Mouse (Mus musculus) limb, embryonic 15.5 days (tissue): ENCODE results near the gene Aqp6. TPM values are rescaled to one million over a fixed set of nuclear protein-coding genes. Genes with fewer than 3 reads are reported as not detected.

Source experiments
- ATAC-seq: fragments of 200-750 bp; cut with Nextera tagmentation; 2 replicates; pipeline ENCODE4 v1.8.0; 2017; ENCODE audit warnings: low read depth, moderate TSS enrichment; ENCODE audit not compliant: insufficient number of reproducible peaks, low FRiP score, low TSS enrichment
- H3K27ac ChIP-seq: fragments of 300-500 bp; sonication (generic); 2 replicates; pipeline ENCODE4 v1.5.1; 2015; ENCODE audit warnings: moderate library complexity, mild to moderate bottlenecking, inconsistent platforms
- H3K27me3 ChIP-seq: fragments of 300-500 bp; sonication (generic); 2 replicates; pipeline ENCODE4 v1.6.1; 2015; ENCODE audit warnings: inconsistent platforms
- H3K36me3 ChIP-seq: fragments of 300-500 bp; sonication (generic); 2 replicates; pipeline ENCODE4 v1.6.1; 2015; ENCODE audit warnings: inconsistent platforms
- H3K4me1 ChIP-seq: fragments of 300-500 bp; sonication (generic); 2 replicates; pipeline ENCODE4 v1.6.1; 2015; ENCODE audit warnings: inconsistent platforms
- H3K4me2 ChIP-seq: fragments of 300-500 bp; sonication (generic); 2 replicates; pipeline ENCODE4 v1.6.1; 2015; ENCODE audit warnings: mild to moderate bottlenecking, inconsistent platforms
- H3K4me3 ChIP-seq: fragments of 300-500 bp; sonication (generic); 2 replicates; pipeline ENCODE4 v1.5.1; 2015; ENCODE audit warnings: mild to moderate bottlenecking, inconsistent platforms
- H3K9ac ChIP-seq: fragments of 300-500 bp; sonication (generic); 2 replicates; pipeline ENCODE4 v1.6.1; 2015; ENCODE audit warnings: inconsistent platforms
- H3K9me3 ChIP-seq: fragments of 300-500 bp; sonication (generic); 2 replicates; pipeline ENCODE4 v1.6.1; 2016; ENCODE audit warnings: inconsistent platforms
- WGBS: fragments of 180-500 bp; shearing (Covaris S2); methylation state at CpG from one replicate; pipeline ENCODE4 v1.1.7; 2015; 5-methylcytosine and 5-hydroxymethylcytosine counted together
- polyA plus RNA-seq: library from polyadenylated mRNA; unstranded; fragments of >200 nt; fragmentation: Nextera tagmentation; extraction: Ambion mirVana; gene quantifications from 2 replicates; pipeline ENCODE4 v1.2.1, GENCODE M21; 2015

Aqp6 gene
- polyA plus RNA-seq, result not detected in 2 replicates

GRCm38 (mm10) chr15:99600986-99601822 lies at the start of gene Aqp6:
Gene Aqp6 (plus strand): TSS chr15:99601400.
- Histone ChIP-seq H3K4me1 (peaks cover 9% of the 10 kb centered on the region), H3K4me2 (no peak within 1 kb of the TSS), H3K27me3 (peaks cover 42% of the 10 kb centered on the region), H3K27ac (no peak within 1 kb of the TSS), H3K9me3 (no peaks in the 10 kb centered on the region), H3K9ac (no peak within 1 kb of the TSS), H3K4me3 (no peak within 1 kb of the TSS), H3K36me3 (no peaks in the 10 kb centered on the region)
- WGBS, result 63% methylated on average over 22 of the region's 22 CpGs
- ATAC-seq, result no peak

DNA sequence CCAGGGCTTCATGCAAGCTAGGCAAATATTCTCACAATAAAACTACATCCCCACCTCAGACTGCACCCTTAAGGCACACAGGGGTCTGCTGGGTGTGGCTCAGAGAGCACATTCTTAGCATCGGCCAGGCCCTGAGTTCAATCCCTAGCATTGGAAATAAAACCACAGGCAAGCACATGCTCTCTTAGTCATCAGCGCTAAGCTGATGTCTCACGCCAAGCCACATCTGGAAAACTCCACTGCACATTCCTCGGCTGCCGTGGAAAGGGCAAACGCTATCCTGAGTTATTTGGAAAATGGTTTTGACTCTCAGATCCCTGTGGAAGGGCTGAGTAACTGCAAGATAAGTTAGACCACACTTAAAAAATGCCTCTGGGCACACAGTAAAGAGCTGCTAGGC lies 47.4 kb upstream of the Aqp6 start:
- 13% methylated on average over 6 of the region's 6 CpGs for WGBS
- peak; percentile 74 for ATAC-seq
- peak overlapping the region; percentile 71 for H3K27ac ChIP-seq

DNA sequence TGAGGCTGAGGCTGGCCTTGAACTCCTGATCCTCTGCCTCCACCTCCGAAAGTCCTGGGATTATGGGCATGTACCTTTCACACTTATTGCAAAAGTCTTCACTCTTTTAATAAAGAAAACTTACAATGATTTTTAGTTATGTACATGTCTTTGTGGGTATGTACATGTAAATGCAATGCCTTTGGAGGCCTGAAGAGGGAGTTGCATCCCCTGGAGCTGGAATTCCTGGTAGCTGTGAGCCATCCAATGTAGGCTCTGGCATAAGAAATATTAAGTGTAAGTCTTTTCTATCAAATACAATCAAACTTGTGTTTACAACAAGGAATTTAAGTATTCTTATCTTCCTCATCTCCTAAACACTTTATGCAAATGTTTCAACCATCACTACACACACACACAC lies 42.3 kb upstream of the Aqp6 start:
- Histone ChIP-seq H3K4me2 (no peak overlapping the region), H3K27ac (no peak overlapping the region), H3K9me3 (no peaks in the 10 kb centered on the region), H3K9ac (no peak overlapping the region), H3K4me1 (peaks cover 10% of the 10 kb centered on the region), H3K36me3 (no peaks in the 10 kb centered on the region), H3K27me3 (no peaks in the 10 kb centered on the region), H3K4me3 (no peak overlapping the region)
- ATAC-seq, result no peak
- 88% methylated on average over 1 of the region's 1 CpGs for WGBS

More for the DNA sequence above, 47.4 kb upstream of the Aqp6 start:
- Histone ChIP-seq H3K9ac (no peak overlapping the region), H3K4me2 (no peak overlapping the region), H3K27me3 (no peaks in the 10 kb centered on the region), H3K4me3 (no peak overlapping the region), H3K9me3 (no peaks in the 10 kb centered on the region), H3K4me1 (peaks cover 15% of the 10 kb centered on the region), H3K36me3 (no peaks in the 10 kb centered on the region)

DNA sequence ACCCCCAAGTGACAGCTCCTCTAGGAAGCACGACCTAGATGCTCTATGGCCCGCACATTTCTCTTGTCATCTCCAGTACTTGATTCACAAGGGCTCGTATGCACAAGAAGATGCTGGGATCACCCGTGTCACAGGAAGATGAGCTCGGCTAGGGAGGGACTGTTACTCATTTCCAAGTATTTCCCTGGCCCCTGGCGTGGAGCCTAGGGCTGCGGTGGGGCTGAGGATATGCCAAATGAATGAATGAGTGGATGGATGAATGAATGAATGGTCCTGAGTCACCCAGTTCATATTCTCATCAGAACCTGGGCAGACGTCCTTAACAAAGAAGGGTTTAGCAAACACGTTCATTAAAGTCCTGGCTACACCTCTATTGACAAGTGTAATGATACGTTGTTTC lies 41.0 kb upstream of the Aqp6 start:
- no peak overlapping the region for H3K4me2 ChIP-seq
- H3K9ac ChIP-seq, result no peak overlapping the region
- no peak for ATAC-seq
- WGBS, result 74% methylated on average over 10 of the region's 10 CpGs
- H3K27me3 ChIP-seq, result no peaks in the 10 kb centered on the region
- no peaks in the 10 kb centered on the region for H3K36me3 ChIP-seq
- no peaks in the 10 kb centered on the region for H3K9me3 ChIP-seq
- no peak overlapping the region for H3K27ac ChIP-seq
- H3K4me3 ChIP-seq, result no peak overlapping the region
- peaks cover 4% of the 10 kb centered on the region; the same call in 1 of the 2 replicates for H3K4me1 ChIP-seq

DNA sequence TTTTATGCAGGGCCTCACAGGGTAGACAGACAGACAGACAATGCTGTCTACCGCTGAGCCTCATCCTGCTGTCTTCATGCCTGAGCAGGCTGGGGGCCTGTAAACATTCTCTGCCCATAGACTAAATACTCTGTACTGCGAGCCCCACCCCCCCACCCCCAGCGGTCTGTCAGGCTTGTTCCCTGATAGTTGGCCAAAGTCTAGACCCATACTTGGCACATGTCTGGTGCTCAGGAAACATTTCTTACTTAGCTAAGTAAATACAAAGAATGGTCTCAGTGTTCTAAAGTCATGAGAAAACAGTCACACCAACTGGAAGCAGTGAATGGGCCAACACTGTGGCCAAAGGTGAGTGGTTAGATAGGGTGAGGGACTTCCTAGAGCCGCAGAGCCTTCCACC lies 33.8 kb upstream of the Aqp6 start:
- H3K9ac ChIP-seq, result no peak overlapping the region
- no peaks in the 10 kb centered on the region for H3K9me3 ChIP-seq
- H3K27ac ChIP-seq, result no peak overlapping the region
- no peaks in the 10 kb centered on the region for H3K4me1 ChIP-seq
- 75% methylated on average over 4 of the region's 4 CpGs for WGBS
- no peaks in the 10 kb centered on the region for H3K27me3 ChIP-seq
- ATAC-seq, result no peak
- no peak overlapping the region for H3K4me3 ChIP-seq
- no peaks in the 10 kb centered on the region for H3K36me3 ChIP-seq
- H3K4me2 ChIP-seq, result no peak overlapping the region

DNA sequence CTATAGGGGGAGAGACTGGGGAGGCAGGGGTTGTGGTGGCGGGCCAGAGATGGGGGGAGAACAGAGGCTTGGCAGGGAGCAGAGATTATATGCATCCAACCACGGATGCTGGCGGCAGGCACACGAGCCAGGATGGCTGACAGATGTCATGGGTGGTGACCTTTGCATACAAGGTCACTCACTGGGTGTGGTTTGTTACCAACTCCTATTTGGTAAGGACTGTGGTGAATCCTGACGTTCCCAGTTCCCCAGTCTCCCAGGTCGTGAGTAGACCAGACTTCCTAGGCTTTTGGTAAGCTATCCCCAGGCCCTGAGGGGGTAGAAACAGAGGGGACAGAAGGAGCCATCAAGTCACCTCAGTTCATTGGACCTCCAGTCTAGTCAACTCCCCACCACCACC lies 32.5 kb upstream of the Aqp6 start:
- Histone ChIP-seq H3K27me3 (no peaks in the 10 kb centered on the region), H3K4me2 (no peak overlapping the region), H3K27ac (no peak overlapping the region), H3K4me1 (no peaks in the 10 kb centered on the region), H3K9ac (no peak overlapping the region), H3K4me3 (no peak overlapping the region), H3K36me3 (no peaks in the 10 kb centered on the region), H3K9me3 (no peaks in the 10 kb centered on the region)
- WGBS, result 78% methylated on average over 6 of the region's 6 CpGs
- ATAC-seq, result no peak

- WGBS, result 80% methylated on average over 10 of the region's 10 CpGs
- H3K4me3 ChIP-seq, result no peak overlapping the region
- no peak overlapping the region for H3K27ac ChIP-seq
- ATAC-seq, result no peak
- no peaks in the 10 kb centered on the region for H3K27me3 ChIP-seq
- H3K9ac ChIP-seq, result no peak overlapping the region
- H3K4me2 ChIP-seq, result no peak overlapping the region
- no peaks in the 10 kb centered on the region for H3K9me3 ChIP-seq
- H3K4me1 ChIP-seq, result no peaks in the 10 kb centered on the region
- H3K36me3 ChIP-seq, result no peaks in the 10 kb centered on the region
Observed at GRCm38 (mm10) chr15:99569123-99569522, 32.1 kb upstream of the Aqp6 start.

DNA sequence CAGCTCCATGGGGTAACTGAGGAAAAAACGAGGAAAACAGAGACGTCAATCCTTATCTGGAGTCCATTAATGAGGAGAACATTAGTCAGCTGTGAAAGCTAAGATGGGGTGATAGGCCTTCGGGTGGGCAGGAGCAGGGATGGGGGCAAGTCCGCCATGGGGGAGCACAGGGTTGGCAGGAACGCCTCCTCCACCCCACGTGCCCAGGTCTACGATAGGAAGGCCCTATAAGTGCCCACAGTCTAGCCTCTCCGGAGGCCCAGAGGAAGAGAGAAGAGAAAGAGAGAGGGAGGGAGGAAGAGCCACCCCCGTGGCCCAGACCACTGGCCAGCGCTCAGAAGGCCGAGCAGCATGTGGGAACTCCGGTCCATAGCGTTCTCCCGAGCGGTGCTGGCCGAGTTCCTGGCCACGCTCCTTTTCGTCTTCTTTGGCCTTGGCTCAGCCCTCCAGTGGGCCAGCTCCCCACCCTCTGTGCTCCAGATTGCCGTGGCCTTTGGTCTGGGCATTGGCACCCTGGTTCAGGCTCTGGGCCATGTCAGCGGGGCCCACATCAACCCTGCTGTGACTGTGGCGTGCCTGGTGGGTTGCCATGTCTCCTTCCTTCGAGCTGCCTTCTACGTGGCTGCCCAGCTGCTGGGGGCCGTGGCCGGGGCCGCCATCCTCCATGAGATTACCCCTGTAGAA lies 22.3 kb upstream of the Aqp6 start, which contains the start of gene Aqp2:
TSS of gene Aqp2 (plus strand) at position 254 of the 684 bp plus-strand sequence.
- no peak for ATAC-seq
- H3K9me3 ChIP-seq, result no peaks in the 10 kb centered on the region
- peaks cover 8% of the 10 kb centered on the region for H3K4me1 ChIP-seq
- no peak within 1 kb of the TSS for H3K27ac ChIP-seq
- no peaks in the 10 kb centered on the region for H3K36me3 ChIP-seq
- H3K9ac ChIP-seq, result no peak within 1 kb of the TSS
- H3K4me2 ChIP-seq, result no peak within 1 kb of the TSS
- no peak within 1 kb of the TSS for H3K4me3 ChIP-seq
- 82% methylated on average over 26 of the region's 26 CpGs for WGBS
- H3K27me3 ChIP-seq, result peaks cover 56% of the 10 kb centered on the region

DNA sequence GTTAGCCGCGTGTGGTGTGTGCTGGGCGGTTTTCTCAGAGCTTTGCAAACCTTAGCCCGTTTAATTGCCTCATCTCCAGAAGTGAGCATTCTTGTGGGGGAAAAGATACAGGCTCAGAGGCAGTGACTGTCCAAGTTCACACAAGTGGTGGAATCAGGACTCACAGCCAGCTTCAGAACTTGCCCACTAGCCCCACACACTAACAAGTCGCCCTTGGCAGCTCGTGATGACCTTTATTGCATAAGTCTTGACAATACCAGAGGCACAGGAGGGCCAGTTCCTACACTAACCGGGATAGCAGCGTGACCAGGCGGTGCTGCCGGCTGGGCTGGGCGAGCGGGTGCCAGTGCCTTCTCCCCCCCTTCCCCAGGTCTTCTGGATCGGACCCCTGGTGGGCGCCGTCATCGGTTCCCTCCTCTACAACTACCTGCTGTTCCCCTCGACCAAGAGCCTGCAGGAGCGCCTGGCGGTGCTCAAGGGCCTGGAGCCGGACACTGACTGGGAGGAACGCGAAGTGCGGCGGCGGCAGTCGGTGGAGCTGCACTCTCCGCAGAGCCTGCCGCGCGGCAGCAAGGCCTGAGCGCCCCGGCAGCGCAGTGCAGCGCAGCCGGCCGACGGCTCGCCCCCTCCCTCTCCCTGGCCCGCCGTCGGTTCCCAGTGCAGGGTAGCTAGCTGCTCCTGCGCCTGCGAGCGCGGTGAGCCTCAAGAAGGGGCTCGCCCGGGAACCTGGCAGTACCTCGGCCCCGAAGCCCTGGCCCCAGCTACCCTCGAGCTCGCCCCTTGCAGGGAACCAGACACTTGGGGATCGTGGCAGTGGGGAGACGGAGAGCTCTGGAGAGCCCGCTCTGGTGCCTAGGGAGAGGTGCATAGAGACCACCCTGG lies 17.5 kb upstream of the Aqp6 start:
- Histone ChIP-seq H3K9me3 (no peaks in the 10 kb centered on the region), H3K36me3 (no peaks in the 10 kb centered on the region), H3K4me3 (peak overlapping the region; percentile 35), H3K27ac (no peak overlapping the region), H3K9ac (0 out of 2 replicates have a peak overlapping the region, but pooled peaks have one; percentile 14), H3K4me1 (peaks cover 21% of the 10 kb centered on the region), H3K4me2 (peak overlapping the region; percentile 63), H3K27me3 (peaks cover 89% of the 10 kb centered on the region)
- ATAC-seq, result no peak
- WGBS, result 4% methylated on average over 54 of the region's 54 CpGs

DNA sequence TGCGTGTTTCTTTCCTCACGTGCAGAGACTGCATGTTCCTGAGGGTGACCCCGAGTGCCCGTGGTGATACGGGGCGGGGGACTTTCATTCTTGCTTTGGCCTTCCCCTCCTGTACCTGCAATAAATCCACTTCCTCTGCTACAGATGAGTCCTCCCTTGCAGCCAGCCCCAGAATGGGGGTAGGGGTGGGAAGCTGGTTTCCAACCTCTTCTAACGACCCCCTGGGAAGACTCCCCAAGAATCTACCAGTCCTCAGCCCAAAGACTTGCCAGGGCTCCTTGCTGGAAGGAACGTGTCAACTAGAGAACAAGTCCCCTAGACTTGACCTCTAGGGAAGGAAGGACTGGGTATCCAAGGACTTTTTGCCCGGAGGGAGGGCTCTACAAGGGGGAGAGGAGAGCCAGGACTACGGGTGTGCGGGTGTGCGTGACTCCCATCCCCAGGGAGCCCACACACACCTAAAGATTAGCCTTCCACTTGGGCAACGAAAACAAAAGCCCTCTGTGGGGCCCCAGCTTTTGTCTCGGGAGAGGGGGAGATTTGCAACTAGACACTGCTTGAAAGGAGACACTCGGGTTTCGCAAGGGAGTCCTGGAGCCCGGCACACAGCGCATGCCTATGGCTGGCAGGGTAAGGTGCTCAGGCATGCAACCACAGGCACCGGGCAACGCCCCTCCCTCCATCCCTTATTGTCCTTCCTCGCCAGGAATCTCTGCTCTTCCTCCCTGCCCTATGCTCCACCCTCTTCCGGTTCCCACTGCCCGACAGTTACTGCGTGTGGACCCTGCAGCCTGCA lies 16.6 kb upstream of the Aqp6 start:
- ATAC-seq, result no peak
- Histone ChIP-seq H3K4me2 (peak overlapping the region; percentile 63), H3K9me3 (no peaks in the 10 kb centered on the region), H3K4me1 (peaks cover 21% of the 10 kb centered on the region), H3K4me3 (peak overlapping the region; percentile 35), H3K36me3 (no peaks in the 10 kb centered on the region), H3K27me3 (peaks cover 96% of the 10 kb centered on the region), H3K27ac (no peak overlapping the region), H3K9ac (no peak overlapping the region)
- 3% methylated on average over 24 of the region's 24 CpGs for WGBS

DNA sequence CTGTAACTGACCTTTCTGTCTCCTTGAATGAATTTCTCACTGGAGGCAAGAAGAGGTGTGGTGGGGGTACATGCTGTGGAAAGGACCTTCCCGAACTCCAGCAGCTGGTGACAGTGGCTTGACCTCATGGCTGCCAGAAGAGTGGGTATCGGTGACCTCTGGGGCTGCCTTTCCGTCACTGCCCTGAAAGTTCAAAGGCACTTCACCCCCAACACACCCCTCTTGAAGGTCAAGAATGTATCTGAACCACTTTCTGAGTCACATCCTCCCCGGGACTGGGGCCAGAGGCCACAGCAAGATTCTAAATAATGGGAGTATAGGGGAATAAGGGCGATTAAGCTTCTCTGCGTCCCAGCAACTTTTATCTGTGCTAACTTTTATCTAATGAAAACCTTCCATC lies 15.5 kb upstream of the Aqp6 start:
- no peak overlapping the region for H3K9ac ChIP-seq
- H3K4me2 ChIP-seq, result no peak overlapping the region
- no peak overlapping the region for H3K27ac ChIP-seq
- H3K36me3 ChIP-seq, result no peaks in the 10 kb centered on the region
- no peaks in the 10 kb centered on the region for H3K9me3 ChIP-seq
- 66% methylated on average over 6 of the region's 6 CpGs for WGBS
- peaks cover 96% of the 10 kb centered on the region for H3K27me3 ChIP-seq
- peaks cover 28% of the 10 kb centered on the region for H3K4me1 ChIP-seq
- H3K4me3 ChIP-seq, result no peak overlapping the region
- ATAC-seq, result no peak
